Mouse (Mus musculus) NIH3T3 (cell line): ENCODE measurements at regions not wholly inside any gene's neighbourhood (a gene's known extent, or its start where the extent isn't known, plus 50 kb on each side); places are given as distances from the start of the nearest gene placed in this dataset.

Source experiments
- DNase-seq: peaks from one replicate; pipeline ENCODE4 v3.0.0-alpha.2; 2012; ENCODE audit warnings: low read depth

DNA sequence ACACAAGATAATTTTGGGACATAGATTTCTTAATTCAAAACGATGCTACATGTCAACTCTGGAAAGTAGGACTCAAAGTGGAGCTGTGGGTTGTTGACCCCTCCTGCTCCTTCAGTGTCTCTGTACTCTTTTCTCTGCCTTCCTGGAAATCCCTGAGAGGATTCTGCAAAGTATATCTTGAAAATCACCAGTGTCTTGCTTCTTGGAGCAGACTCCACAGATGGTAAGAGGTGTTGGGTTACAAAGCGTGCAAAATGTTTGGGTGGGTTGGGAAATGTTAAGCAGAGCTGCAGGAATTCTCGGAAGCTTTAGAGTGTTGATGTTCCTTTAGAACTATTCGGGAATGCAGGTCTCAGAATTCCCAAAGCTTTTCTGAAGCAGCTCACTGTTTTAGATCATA lies 61.5 kb upstream of the Abcb5 start:
- no peak for DNase-seq

GRCm38 (mm10) chr12:119026311-119026710 lies 60.1 kb upstream of the Abcb5 start:
- peak; percentile 77 for DNase-seq

GRCm38 (mm10) chr12:119024063-119024462 lies 57.8 kb upstream of the Abcb5 start:
- no peak for DNase-seq
